In genomic region chr8:85376516-85376915, GRCm38 (mm10) we compare ENCODE assay signal across 24 mouse cellular contexts. TPM values are rescaled to one million over a fixed set of nuclear protein-coding genes. Genes with fewer than 3 reads are reported as not detected.
DNase-seq lines count a peak whose midpoint lies in the region; ATAC-seq lines count a peak whose summit lies in the region.
"Had no signal": no experiment of that assay in that cellular context is flagged by ENCODE, and none has a peak within 500 bp of the region (broad histone marks: within the 10 kb centered on the region; RNA-seq: fewer than 3 reads in every experiment).

No protein-coding gene starts in this region.

- peaks cover 49% of the 10 kb centered on the region for H3K4me1 ChIP-seq in heart, embryonic 15.5 days (replicated peaks)
- no peaks in the 10 kb centered on the region for H3K4me1 ChIP-seq in hindbrain, embryonic 11.5 days (replicated peaks; ENCODE audit: control insufficient read depth, insufficient read depth, low read length)
- H3K4me1 ChIP-seq: forebrain, embryonic 12.5 days; neural tube, embryonic 12.5 days had no signal

- intact Hi-C loops in heart, postnatal 10 days (cut with DNase I): no loop called here

- no peaks in the 10 kb centered on the region for H3K9me3 ChIP-seq in heart, embryonic 15.5 days (replicated peaks)
- no peaks in the 10 kb centered on the region for H3K9me3 ChIP-seq in hindbrain, embryonic 11.5 days (ENCODE audit: control insufficient read depth, low read length)
- H3K9me3 ChIP-seq: forebrain, embryonic 12.5 days; heart, embryonic 12.5 days; hindbrain, embryonic 10.5 days; lung, embryonic 15.5 days; neural tube, embryonic 12.5 days had no signal

- no peak overlapping the region for H3K9ac ChIP-seq in heart, embryonic 15.5 days
- H3K9ac ChIP-seq in hindbrain, embryonic 11.5 days (ENCODE audit: low read depth, low read length): no peak overlapping the region
- H3K9ac ChIP-seq: forebrain, embryonic 12.5 days; heart, embryonic 12.5 days; lung, embryonic 15.5 days; neural tube, embryonic 12.5 days had no signal

- no peak for ATAC-seq in heart, embryonic 15.5 days (replicated peaks; ENCODE audit: insufficient number of reproducible peaks, insufficient read depth, low FRiP score, low read depth)
- ATAC-seq in hindbrain, embryonic 11.5 days (ENCODE audit: low FRiP score): no peak
- ATAC-seq: hindbrain, postnatal 0 days; intestine, embryonic 16.5 days had no signal

- DNase-seq in heart, postnatal 10 days: no peak
- DNase-seq in kidney, postnatal 4 days: peak; percentile 32 to 51
- no peak for DNase-seq in kidney, adult 11 months
- peak; percentile 42 for DNase-seq in NIH3T3 (ENCODE audit: low read depth)
- peak; percentile 0 for DNase-seq in yolk sac, embryonic 10.5 days (ENCODE audit: low spot score)
- no peak for DNase-seq in hindbrain, embryonic 11.5 days (ENCODE audit: low spot score)
- DNase-seq: adrenal gland, postnatal 10 days; cerebellum, adult 18-20 months; cerebellum, postnatal 14 days; gastrocnemius, postnatal 25 days; lung, postnatal 4 days; midbrain, embryonic 14.5 days; right cerebral cortex, postnatal 14 days had no signal

- WGBS in heart, embryonic 15.5 days: 30% methylated on average over 3 of the region's 3 CpGs
- 71% methylated on average over 3 of the region's 3 CpGs for WGBS in hindbrain, embryonic 11.5 days

- no peaks in the 10 kb centered on the region for H3K36me3 ChIP-seq in heart, embryonic 15.5 days
- H3K36me3 ChIP-seq in hindbrain, embryonic 11.5 days (ENCODE audit: control insufficient read depth, insufficient read depth, low read length): no peaks in the 10 kb centered on the region
- H3K36me3 ChIP-seq: forebrain, embryonic 12.5 days; heart, embryonic 12.5 days; hindbrain, embryonic 10.5 days; lung, embryonic 15.5 days; neural tube, embryonic 12.5 days had no signal

- H3K27ac ChIP-seq in heart, embryonic 15.5 days: peak overlapping the region; percentile 2; the same call in 1 of the 2 replicates
- no peak overlapping the region for H3K27ac ChIP-seq in hindbrain, embryonic 11.5 days (ENCODE audit: low read depth, low read length)
- H3K27ac ChIP-seq: forebrain, embryonic 12.5 days; hindbrain, embryonic 10.5 days; hindbrain, postnatal 0 days; kidney, postnatal 0 days; lung, embryonic 15.5 days; neural tube, embryonic 12.5 days; stomach, postnatal 0 days had no signal

- no peak overlapping the region for H3K4me3 ChIP-seq in heart, embryonic 15.5 days
- no peak overlapping the region for H3K4me3 ChIP-seq in hindbrain, embryonic 11.5 days (ENCODE audit: low read depth, low read length)
- H3K4me3 ChIP-seq: forebrain, embryonic 12.5 days; heart, embryonic 12.5 days; hindbrain, embryonic 10.5 days; lung, embryonic 15.5 days; neural tube, embryonic 12.5 days had no signal

- no peak overlapping the region for H3K4me2 ChIP-seq in heart, embryonic 15.5 days
- no peak overlapping the region for H3K4me2 ChIP-seq in hindbrain, embryonic 11.5 days (replicated peaks; ENCODE audit: low read depth, low read length)
- H3K4me2 ChIP-seq: forebrain, embryonic 12.5 days; heart, embryonic 12.5 days; lung, embryonic 15.5 days; neural tube, embryonic 12.5 days had no signal

- no peaks in the 10 kb centered on the region for H3K27me3 ChIP-seq in heart, embryonic 15.5 days
- H3K27me3 ChIP-seq in hindbrain, embryonic 11.5 days (ENCODE audit: control insufficient read depth, insufficient read depth, low read length): no peaks in the 10 kb centered on the region
- H3K27me3 ChIP-seq: forebrain, embryonic 12.5 days; heart, embryonic 12.5 days; lung, embryonic 15.5 days; neural tube, embryonic 12.5 days had no signal

RNA-seq across cellular contexts. Expression of gene Mylk3, which starts 9.6 kb away (rescaled TPM):
- 214 and 224 TPM in 2 replicates for polyA plus RNA-seq in heart, embryonic 15.5 days (2015; fragmentation: Nextera tagmentation; extraction: Ambion mirVana)
- 100 to 1,000 TPM; 274 to 314 TPM for total RNA-seq in heart, postnatal 10 days (2021)
- 1.2 and 2.1 TPM in 2 replicates for polyA plus RNA-seq in hindbrain, embryonic 11.5 days (2014; fragmentation: Nextera tagmentation; extraction: Ambion mirVana)
- polyA plus RNA-seq: C2C12 had no signal

RNA-seq across cellular contexts. Expression of gene 4921524J17Rik, which starts 56.1 kb away (rescaled TPM):
- polyA plus RNA-seq in heart, embryonic 15.5 days (2015; fragmentation: Nextera tagmentation; extraction: Ambion mirVana): 50.6 and 63.7 TPM in 2 replicates
- 10 to 100 TPM; 17.9 to 21.6 TPM for total RNA-seq in heart, postnatal 10 days (2021)
- polyA plus RNA-seq in hindbrain, embryonic 11.5 days (2014; fragmentation: Nextera tagmentation; extraction: Ambion mirVana): 48.3 and 50.2 TPM in 2 replicates

Comparison
In these comparisons a context has a peak if more than half of its experiments do, and no peak if none do; other contexts are left out.
1. DNase-seq: peak in kidney, postnatal 4 days (2 of 2), NIH3T3 (single experiment) and yolk sac, embryonic 10.5 days (single experiment); none in heart, postnatal 10 days (0 of 2), kidney, adult 11 months (single experiment) and hindbrain, embryonic 11.5 days (single experiment).
2. RNA of gene Mylk3, which starts 9.6 kb away (polyA plus RNA-seq): 214 to 224 TPM in heart, embryonic 15.5 days; 1.2 to 2.1 TPM in hindbrain, embryonic 11.5 days; every median in the first group is over 10 times any median in the second.